Mouse (Mus musculus) left cerebral cortex, postnatal 36 days (tissue): ENCODE data around the gene Caprin2. TPM values are rescaled to one million over a fixed set of nuclear protein-coding genes. Genes with fewer than 3 reads are reported as not detected.
A peak's percentile ranks its signal among the peaks of the same experiment; 100 is the strongest.

Experiments
- DNase-seq, 2 experiments: peaks; one replicate each; pipeline ENCODE4 v3.0.0; 2021 to 2022; ENCODE audit warnings: low spot score in 2 of 2, mixed read lengths in 1 of 2
- intact Hi-C: fragments of 180-260 bp; cut with DNase I; formaldehyde crosslinking; loops from one replicate; pipeline ENCODE4 v1.15.1; 2025
- total RNA-seq, 2 experiments: library from RNA; stranded (reverse); gene quantifications; 2 replicates each; pipeline ENCODE4 v1.2.3; 2021

Gene Caprin2
- total RNA-seq, 2 experiments from 2014 or later: 7.2 to 7.6 TPM

GRCm38 (mm10) chr6:148894888-148895772, 907 bp downstream of the Caprin2 start:
- DNase-seq: no peak
- intact Hi-C loops: no loop called here

GRCm38 (mm10) chr6:148873911-148874310, 22.1 kb downstream of the Caprin2 start:
- intact Hi-C loops: no loop called here
- no peak for DNase-seq

- DNase-seq: no peak
- intact Hi-C loops: no loop called here
These were observed 50.4 kb downstream of the Caprin2 start for GRCm38 (mm10) chr6:148845629-148846028.

DNA sequence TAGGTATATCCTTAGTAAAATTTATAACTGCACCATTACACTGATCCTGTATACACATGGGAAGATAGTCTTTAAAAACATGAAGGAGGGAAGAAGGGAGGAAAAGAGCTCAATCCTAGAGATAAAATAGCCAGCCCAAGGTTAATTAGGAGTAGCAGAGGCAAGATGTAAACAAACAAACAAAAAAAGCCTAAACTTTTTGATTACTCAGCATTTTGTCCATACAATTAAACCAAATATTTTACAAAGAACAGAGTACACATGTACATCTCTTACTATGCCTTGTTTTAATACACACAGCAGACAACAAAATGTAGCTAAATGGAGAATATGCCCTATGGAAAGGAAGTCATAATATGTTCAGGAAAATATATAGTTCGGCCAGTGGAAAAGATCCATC, 54.3 kb downstream of the Caprin2 start:
- DNase-seq: no peak
- intact Hi-C loops: no loop called here

GRCm38 (mm10) chr6:148838460-148838859, 57.6 kb downstream of the Caprin2 start:
- intact Hi-C loops: no loop called here
- no peak for DNase-seq

- intact Hi-C loops: loop anchor here (5.0 kb wide), 1 partner anchor 619 kb away; the partner anchor contains the start of gene Ergic2
- DNase-seq: no peak
These were observed 64.3 kb downstream of the Caprin2 start for GRCm38 (mm10) chr6:148831728-148832121.

GRCm38 (mm10) chr6:148830748-148831727, 65.0 kb downstream of the Caprin2 start, which contains the start of gene Ipo8:
Ipo8 (minus strand) TSS chr6:148831467.
- intact Hi-C loops: loop anchor here (5.0 kb wide), 1 partner anchor 619 kb away; the partner anchor contains the start of gene Ergic2

DNA sequence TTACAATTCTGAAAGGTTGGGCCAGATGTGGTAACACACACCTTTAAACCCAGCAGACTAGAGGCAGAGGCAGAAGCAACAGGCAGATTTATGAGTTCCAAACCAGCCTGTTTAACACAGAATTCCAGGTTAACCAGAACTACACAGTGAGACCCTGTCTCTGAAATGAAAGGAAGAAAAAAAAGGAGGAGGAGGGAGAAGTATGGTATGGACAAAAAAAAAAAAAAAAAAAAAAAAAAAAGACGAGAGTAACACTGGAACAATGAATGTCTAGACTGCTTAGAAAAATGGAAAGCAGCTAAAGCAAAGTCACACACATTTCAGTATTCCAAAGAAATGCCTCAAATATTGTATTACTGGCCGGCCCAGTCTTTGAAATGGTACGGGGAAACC, 65.7 kb downstream of the Caprin2 start:
- DNase-seq: no peak
- intact Hi-C loops: loop anchor here (5.0 kb wide), 1 partner anchor 618 kb away; the partner anchor contains the start of gene Ergic2

More at GRCm38 (mm10) chr6:148830748-148831727, 65.0 kb downstream of the Caprin2 start, which contains the start of gene Ipo8:
- DNase-seq: peak; percentile 94 to 95

DNA sequence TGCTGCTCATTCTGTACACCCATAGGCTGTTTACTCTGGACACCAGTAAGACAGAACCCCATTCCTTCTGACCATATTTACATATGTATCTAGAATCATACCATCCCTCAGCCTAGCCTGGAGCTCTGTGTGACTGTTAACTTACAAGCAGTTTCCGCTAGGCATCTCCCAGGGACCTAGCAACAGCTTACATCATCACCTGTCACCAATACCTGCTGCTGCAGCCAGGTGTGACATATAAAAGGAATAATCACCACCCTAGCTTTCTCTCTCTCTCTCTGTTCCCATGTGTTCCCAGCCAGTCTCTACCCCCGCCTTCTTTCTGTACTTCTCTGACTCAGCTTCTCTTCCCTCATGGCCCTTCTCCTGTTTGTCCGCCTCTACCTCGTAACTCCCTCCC, 69.9 kb downstream of the Caprin2 start:
- intact Hi-C loops: no loop called here
- no peak for DNase-seq

GRCm38 (mm10) chr6:148818624-148819343, 77.3 kb downstream of the Caprin2 start:
- intact Hi-C loops: no loop called here

GRCm38 (mm10) chr6:148816751-148817150, 79.3 kb downstream of the Caprin2 start:
- no peak for DNase-seq
- intact Hi-C loops: no loop called here

More at GRCm38 (mm10) chr6:148818624-148819343, 77.3 kb downstream of the Caprin2 start:
- DNase-seq: no peak

GRCm38 (mm10) chr6:148811117-148811516, 84.9 kb downstream of the Caprin2 start:
- no peak for DNase-seq
- intact Hi-C loops: no loop called here

DNA sequence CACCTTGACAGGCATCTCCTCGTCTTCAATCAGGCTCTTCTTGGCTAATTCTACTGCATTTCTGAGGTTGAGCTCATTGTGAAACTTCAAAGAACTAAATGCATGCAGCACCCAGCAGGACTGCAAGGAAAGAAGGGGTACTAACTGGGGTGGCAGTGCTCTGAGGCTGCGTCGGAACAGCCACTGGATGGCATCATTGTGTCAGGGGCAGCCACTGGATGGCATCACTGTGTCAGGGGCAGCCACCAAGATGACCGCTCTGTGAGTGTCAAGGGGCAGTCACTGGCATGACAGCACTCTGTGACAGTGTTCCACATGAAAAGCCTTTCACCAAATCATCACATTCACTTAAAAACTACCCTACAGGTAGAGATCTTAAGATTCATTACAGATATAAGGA, 96.3 kb downstream of the Caprin2 start:
- intact Hi-C loops: no loop called here
- DNase-seq: no peak

DNA sequence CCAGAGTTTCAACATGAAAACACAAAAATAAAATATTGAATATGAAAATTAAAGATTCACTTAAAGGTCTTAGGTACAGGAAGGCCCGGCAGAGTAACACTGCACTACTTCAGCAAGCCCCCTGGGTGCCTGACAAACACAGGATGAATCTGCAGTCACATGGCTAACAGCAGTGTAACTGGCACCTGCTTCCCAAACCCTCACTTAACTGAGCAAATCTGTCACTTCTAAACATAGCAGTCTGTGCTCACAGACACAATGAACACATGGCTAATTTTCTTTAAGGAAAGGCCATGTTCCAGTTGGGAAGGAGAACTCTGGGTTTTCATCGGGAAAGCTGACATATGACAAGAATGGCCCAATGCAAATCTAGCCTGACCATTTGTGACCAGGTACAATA, 100.9 kb downstream of the Caprin2 start:
- no peak for DNase-seq
- intact Hi-C loops: no loop called here

Other genes with a start within 250 kb of the Caprin2 start
- gene Ipo8, start 64.8 kb downstream of the Caprin2 start, total RNA-seq: 10 to 100 TPM; 37.4 to 45.9 TPM
- gene Sinhcaf, start 50.2 kb upstream of the Caprin2 start, total RNA-seq: 1 to 10 TPM; 1.3 to 3.2 TPM
- gene Dennd5b, start 205.4 kb upstream of the Caprin2 start, total RNA-seq: 10 to 100 TPM; 59.9 to 68.9 TPM
- gene Gm10203, start 233.9 kb upstream of the Caprin2 start, total RNA-seq: not detected
- 1 to 10 TPM; 1.7 to 2.5 TPM for gene Etfbkmt, start 243.6 kb upstream of the Caprin2 start, total RNA-seq